Mouse (Mus musculus): ENCODE results near the gene Cebpa. TPM values are rescaled to one million over a fixed set of nuclear protein-coding genes. Genes with fewer than 3 reads are reported as not detected.

Cebpa gene
- polyA plus RNA-seq, 1 experiment from 2014 or later: 2.3 TPM

- no peaks in the 10 kb centered on the region for H3K36me3 ChIP-seq (ENCODE audit: insufficient read depth, low read length)
- DNase-seq (ENCODE audit: low spot score): no peak
- no peak overlapping the region for H3K27ac ChIP-seq
- H3K4me1 ChIP-seq (replicated peaks; ENCODE audit: insufficient read depth, low read length): no peaks in the 10 kb centered on the region
- 57% methylated on average over 3 of the region's 3 CpGs for WGBS
- H3K4me2 ChIP-seq (ENCODE audit: low read length): no peak overlapping the region
- ATAC-seq (replicated peaks; ENCODE audit: low FRiP score, low read depth): no peak
- H3K4me3 ChIP-seq (replicated peaks; ENCODE audit: low read depth, low read length): no peak overlapping the region
- TF ChIP-seq CTCF (IDR thresholded peaks at IDR 0.05; ENCODE audit: low read depth): no peak
- H3K27me3 ChIP-seq (ENCODE audit: insufficient read depth, low read length): peaks cover 2% of the 10 kb centered on the region; the same call in 1 of the 2 replicates
- no peaks in the 10 kb centered on the region for H3K9me3 ChIP-seq (replicated peaks; ENCODE audit: low read length)
- no peak overlapping the region for H3K9ac ChIP-seq (ENCODE audit: low read depth, low read length)
Observed at GRCm38 (mm10) chr7:35157512-35157911, 38.4 kb downstream of the Cebpa start.

- H3K27me3 ChIP-seq (ENCODE audit: insufficient read depth, low read length): no peaks in the 10 kb centered on the region
- no peak for TF ChIP-seq CTCF (IDR thresholded peaks at IDR 0.05; ENCODE audit: low read depth)
- H3K4me1 ChIP-seq (replicated peaks; ENCODE audit: insufficient read depth, low read length): no peaks in the 10 kb centered on the region
- no peaks in the 10 kb centered on the region for H3K36me3 ChIP-seq (ENCODE audit: insufficient read depth, low read length)
- no peak overlapping the region for H3K4me3 ChIP-seq (replicated peaks; ENCODE audit: low read depth, low read length)
- H3K4me2 ChIP-seq (ENCODE audit: low read length): no peak overlapping the region
- DNase-seq (ENCODE audit: low spot score) (no peak), ATAC-seq (replicated peaks; ENCODE audit: low FRiP score, low read depth) (no peak)
- WGBS: 83% methylated on average over 6 of the region's 6 CpGs
- H3K9me3 ChIP-seq (replicated peaks; ENCODE audit: low read length): no peaks in the 10 kb centered on the region
- H3K27ac ChIP-seq: no peak overlapping the region
- H3K9ac ChIP-seq (ENCODE audit: low read depth, low read length): no peak overlapping the region
Observed at GRCm38 (mm10) chr7:35162443-35162842, 43.4 kb downstream of the Cebpa start.

GRCm38 (mm10) chr7:35163600-35163999 is 44.5 kb downstream of the Cebpa start:
- no peak for ATAC-seq (replicated peaks; ENCODE audit: low FRiP score, low read depth)
- Histone ChIP-seq H3K4me3 (replicated peaks; ENCODE audit: low read depth, low read length) (no peak overlapping the region), H3K27me3 (ENCODE audit: insufficient read depth, low read length) (no peaks in the 10 kb centered on the region), H3K9ac (ENCODE audit: low read depth, low read length) (no peak overlapping the region), H3K4me1 (replicated peaks; ENCODE audit: insufficient read depth, low read length) (no peaks in the 10 kb centered on the region), H3K9me3 (replicated peaks; ENCODE audit: low read length) (no peaks in the 10 kb centered on the region), H3K27ac (no peak overlapping the region), H3K36me3 (ENCODE audit: insufficient read depth, low read length) (no peaks in the 10 kb centered on the region), H3K4me2 (ENCODE audit: low read length) (no peak overlapping the region)
- WGBS: 44% methylated on average over 7 of the region's 7 CpGs
- TF ChIP-seq CTCF (IDR thresholded peaks at IDR 0.05; ENCODE audit: low read depth): no peak
- DNase-seq (ENCODE audit: low spot score): no peak

GRCm38 (mm10) chr7:35164131-35164530 is 45.0 kb downstream of the Cebpa start:
- 74% methylated on average over 6 of the region's 6 CpGs for WGBS

GRCm38 (mm10) chr7:35166988-35167387 is 47.9 kb downstream of the Cebpa start:
- H3K9ac ChIP-seq (ENCODE audit: low read depth, low read length): no peak overlapping the region
- no peaks in the 10 kb centered on the region for H3K36me3 ChIP-seq (ENCODE audit: insufficient read depth, low read length)
- no peak for TF ChIP-seq CTCF (IDR thresholded peaks at IDR 0.05; ENCODE audit: low read depth)
- H3K4me3 ChIP-seq (replicated peaks; ENCODE audit: low read depth, low read length): no peak overlapping the region
- no peak overlapping the region for H3K4me2 ChIP-seq (ENCODE audit: low read length)
- H3K27me3 ChIP-seq (ENCODE audit: insufficient read depth, low read length): no peaks in the 10 kb centered on the region
- DNase-seq (ENCODE audit: low spot score) (no peak), ATAC-seq (replicated peaks; ENCODE audit: low FRiP score, low read depth) (no peak)
- H3K27ac ChIP-seq: no peak overlapping the region
- H3K4me1 ChIP-seq (replicated peaks; ENCODE audit: insufficient read depth, low read length): no peaks in the 10 kb centered on the region
- H3K9me3 ChIP-seq (replicated peaks; ENCODE audit: low read length): no peaks in the 10 kb centered on the region
- WGBS: 79% methylated on average over 5 of the region's 5 CpGs

More at GRCm38 (mm10) chr7:35164131-35164530, 45.0 kb downstream of the Cebpa start:
- Histone ChIP-seq H3K4me1 (replicated peaks; ENCODE audit: insufficient read depth, low read length) (no peaks in the 10 kb centered on the region), H3K9me3 (replicated peaks; ENCODE audit: low read length) (no peaks in the 10 kb centered on the region), H3K27me3 (ENCODE audit: insufficient read depth, low read length) (no peaks in the 10 kb centered on the region), H3K4me2 (ENCODE audit: low read length) (no peak overlapping the region), H3K9ac (ENCODE audit: low read depth, low read length) (no peak overlapping the region), H3K27ac (no peak overlapping the region), H3K4me3 (replicated peaks; ENCODE audit: low read depth, low read length) (no peak overlapping the region), H3K36me3 (ENCODE audit: insufficient read depth, low read length) (no peaks in the 10 kb centered on the region)
- TF ChIP-seq CTCF (IDR thresholded peaks at IDR 0.05; ENCODE audit: low read depth): no peak
- ATAC-seq (replicated peaks; ENCODE audit: low FRiP score, low read depth): no peak
- no peak for DNase-seq (ENCODE audit: low spot score)

- WGBS: 77% methylated on average over 2 of the region's 2 CpGs
- Histone ChIP-seq H3K36me3 (ENCODE audit: insufficient read depth, low read length) (no peaks in the 10 kb centered on the region), H3K4me3 (replicated peaks; ENCODE audit: low read depth, low read length) (no peak overlapping the region), H3K4me1 (replicated peaks; ENCODE audit: insufficient read depth, low read length) (no peaks in the 10 kb centered on the region), H3K9ac (ENCODE audit: low read depth, low read length) (no peak overlapping the region), H3K4me2 (ENCODE audit: low read length) (no peak overlapping the region), H3K27me3 (ENCODE audit: insufficient read depth, low read length) (no peaks in the 10 kb centered on the region), H3K27ac (no peak overlapping the region), H3K9me3 (replicated peaks; ENCODE audit: low read length) (no peaks in the 10 kb centered on the region)
- DNase-seq (ENCODE audit: low spot score) (no peak), ATAC-seq (replicated peaks; ENCODE audit: low FRiP score, low read depth) (no peak)
- TF ChIP-seq CTCF (IDR thresholded peaks at IDR 0.05; ENCODE audit: low read depth): no peak
Observed at GRCm38 (mm10) chr7:35167925-35168324, 48.8 kb downstream of the Cebpa start.

GRCm38 (mm10) chr7:35169341-35169740 is 50.2 kb downstream of the Cebpa start:
- Histone ChIP-seq H3K4me1 (replicated peaks; ENCODE audit: insufficient read depth, low read length) (no peaks in the 10 kb centered on the region), H3K36me3 (ENCODE audit: insufficient read depth, low read length) (no peaks in the 10 kb centered on the region), H3K27me3 (ENCODE audit: insufficient read depth, low read length) (no peaks in the 10 kb centered on the region), H3K27ac (no peak overlapping the region), H3K9ac (ENCODE audit: low read depth, low read length) (no peak overlapping the region), H3K4me3 (replicated peaks; ENCODE audit: low read depth, low read length) (no peak overlapping the region), H3K4me2 (ENCODE audit: low read length) (no peak overlapping the region), H3K9me3 (replicated peaks; ENCODE audit: low read length) (no peaks in the 10 kb centered on the region)
- ATAC-seq (replicated peaks; ENCODE audit: low FRiP score, low read depth) (peak; percentile 36; the same call in 1 of the 2 replicates), DNase-seq (ENCODE audit: low spot score) (peak; percentile 90)
- peak; percentile 92 for TF ChIP-seq CTCF (IDR thresholded peaks at IDR 0.05; ENCODE audit: low read depth)
- 14% methylated on average over 6 of the region's 6 CpGs for WGBS

Small RNAs within 50 kb of the gene (microRNA-seq; reads per million reads assigned to microRNA genes)
- not detected for gene Gm25033

Other genes starting within 250 kb of the Cebpa start
- gene Pepd, start 206.9 kb upstream of the Cebpa start, polyA plus RNA-seq (2015; fragmentation: Nextera tagmentation; extraction: Ambion mirVana): 150 and 172 TPM in 2 replicates
- 30.8 and 32.4 TPM in 2 replicates for gene Cebpg, start 62.7 kb upstream of the Cebpa start, polyA plus RNA-seq (2015; fragmentation: Nextera tagmentation; extraction: Ambion mirVana)
- 0.26 and 0.28 TPM in 2 replicates for gene Slc7a10, start 67.1 kb downstream of the Cebpa start, polyA plus RNA-seq (2015; fragmentation: Nextera tagmentation; extraction: Ambion mirVana)
- 3.7 and 4.1 TPM in 2 replicates for gene Lrp3, start 96.2 kb downstream of the Cebpa start, polyA plus RNA-seq (2015; fragmentation: Nextera tagmentation; extraction: Ambion mirVana)
- 17.0 and 17.6 TPM in 2 replicates for gene Gpatch1, start 199.1 kb downstream of the Cebpa start, polyA plus RNA-seq (2015; fragmentation: Nextera tagmentation; extraction: Ambion mirVana)
- gene Rhpn2, start 214.9 kb downstream of the Cebpa start, polyA plus RNA-seq (2015; fragmentation: Nextera tagmentation; extraction: Ambion mirVana): 14.6 and 15.1 TPM in 2 replicates